Mouse (Mus musculus): ENCODE data around the gene H2-Ob. TPM values are rescaled to one million over a fixed set of nuclear protein-coding genes. Genes with fewer than 3 reads are reported as not detected.
A peak's percentile ranks its signal among the peaks of the same experiment; 100 is the strongest.

The H2-Ob gene
- total and polyA plus RNA-seq, 3 experiments = 13.7 to 31.9 (median 19.9) TPM

- Histone ChIP-seq H3K36me3 (replicated peaks in 1 of 2; ENCODE audit: control insufficient read depth in 1 of 2, insufficient read depth in 1 of 2, low read length in 1 of 2) (peaks cover 0 to 37% of the 10 kb centered on the region in 2 experiments), H3K4me3 (replicated peaks in 1 of 3; ENCODE audit: low read depth in 2 of 3, low read length in 2 of 3, poor library complexity in 1 of 3) (peak overlapping the region in 2 of 3 experiments; percentile 49 to 51), H3K27me3 (replicated peaks) (no peaks in the 10 kb centered on the region), H3K4me1 (ENCODE audit: control insufficient read depth in 1 of 2, insufficient read depth in 2 of 2) (peaks cover 0 to 23% of the 10 kb centered on the region in 2 experiments; a peak in 3 of 4 replicates), H3K27ac (ENCODE audit: insufficient read depth, low read depth) (no peak overlapping the region), H3K9me3 (replicated peaks; ENCODE audit: low read length) (peaks cover 10% of the 10 kb centered on the region), H3K9ac (ENCODE audit: insufficient read depth, low read depth) (peak overlapping the region; percentile 22; the same call in 1 of the 2 replicates), H3K4me2 (ENCODE audit: insufficient read depth, low read depth, poor library complexity, severe bottlenecking) (peak overlapping the region; percentile 45), H3K79me2 (replicated peaks; ENCODE audit: control insufficient read depth, extremely low read depth, insufficient read depth, poor library complexity, severe bottlenecking) (no peaks in the 10 kb centered on the region)
- in situ Hi-C loops (cut with MboI; ENCODE audit: low pct_ligation_motif_present, low pct_unique_long_range_greater_than_20kb, low sequenced_read_pairs) (loop anchor here (10.0 kb wide), 1 partner anchor 315 kb away; no protein-coding TSS in a partner anchor), dilution Hi-C loops (cut with MboI; ENCODE audit: extremely low pct_ligation_motif_present, extremely low pct_unique_long_range_greater_than_20kb, low sequenced_read_pairs) (no loop called here)
- peak; percentile 67 for DNase-seq (ENCODE audit: extremely low read depth)
- TF ChIP-seq E2F4 (IDR thresholded peaks at IDR 0.05; ENCODE audit: insufficient replicate concordance, low read depth, low read length) = no peak
- TF ChIP-seq MYC (IDR thresholded peaks at IDR 0.05; ENCODE audit: low read depth, low read length) = no peak
- TF ChIP-seq CHD2 (IDR thresholded peaks at IDR 0.05; ENCODE audit: low read length) = no peak
- no peak for TF ChIP-seq CTCF (conservative IDR thresholded peaks at IDR 0.05 in 1 of 2, IDR thresholded peaks at IDR 0.05 in 1 of 2; ENCODE audit: low read depth in 2 of 2, low read length in 2 of 2)
- TF ChIP-seq HCFC1 (IDR thresholded peaks at IDR 0.05; ENCODE audit: low read depth, low read length) = no peak
- TF ChIP-seq MXI1 (IDR thresholded peaks at IDR 0.05; ENCODE audit: low read depth, low read length) = no peak
- no peak for TF ChIP-seq IRF4 (IDR thresholded peaks at IDR 0.05; ENCODE audit: low read depth, low read length)
- no peak for TF ChIP-seq USF2 (conservative IDR thresholded peaks at IDR 0.05; ENCODE audit: low read depth, low read length)
- no peak for TF ChIP-seq ZNF384 (IDR thresholded peaks at IDR 0.05; ENCODE audit: low read depth, low read length)
- no peak for TF ChIP-seq MAX (IDR thresholded peaks at IDR 0.05; ENCODE audit: low read length)
- TF ChIP-seq ZMIZ1 (IDR thresholded peaks at IDR 0.05; ENCODE audit: low read depth, low read length) = no peak
- no peak for TF ChIP-seq MEF2A (IDR thresholded peaks at IDR 0.05; ENCODE audit: borderline replicate concordance, low read depth, low read length)
- no peak for TF ChIP-seq RAD21 (IDR thresholded peaks at IDR 0.05; ENCODE audit: low read depth, low read length)
- no peak for TF ChIP-seq USF1 (IDR thresholded peaks at IDR 0.05; ENCODE audit: low read depth, low read length)
- TF ChIP-seq GABPA (IDR thresholded peaks at IDR 0.05; ENCODE audit: insufficient replicate concordance, low read depth, low read length) = no peak
- no peak for TF ChIP-seq MAFK (IDR thresholded peaks at IDR 0.05; ENCODE audit: insufficient replicate concordance, low read length)
- TF ChIP-seq MAZ (IDR thresholded peaks at IDR 0.05; ENCODE audit: low read depth, low read length) = no peak
- TF ChIP-seq JUN (IDR thresholded peaks at IDR 0.05; ENCODE audit: insufficient read depth, low read depth, low read length) = no peak
- no peak for TF ChIP-seq EP300 (IDR thresholded peaks at IDR 0.05; ENCODE audit: low read length)
These were observed 918 bp downstream of the H2-Ob start for GRCm38 (mm10) chr17:34239601-34240041.

- in situ Hi-C loops (cut with MboI; ENCODE audit: low pct_ligation_motif_present, low pct_unique_long_range_greater_than_20kb, low sequenced_read_pairs) = loop anchor here (10.0 kb wide), 1 partner anchor 314 kb away; no protein-coding TSS in a partner anchor
These were observed 1.7 kb downstream of the H2-Ob start for GRCm38 (mm10) chr17:34240366-34240765.

More at GRCm38 (mm10) chr17:34240366-34240765, 1.7 kb downstream of the H2-Ob start:
- Histone ChIP-seq H3K27me3 (replicated peaks) (no peaks in the 10 kb centered on the region), H3K9ac (ENCODE audit: insufficient read depth, low read depth) (no peak overlapping the region), H3K4me2 (ENCODE audit: insufficient read depth, low read depth, poor library complexity, severe bottlenecking) (no peak overlapping the region), H3K4me1 (ENCODE audit: control insufficient read depth in 1 of 2, insufficient read depth in 2 of 2) (peaks cover 0 to 23% of the 10 kb centered on the region in 2 experiments; a peak in 3 of 4 replicates), H3K36me3 (replicated peaks in 1 of 2; ENCODE audit: control insufficient read depth in 1 of 2, insufficient read depth in 1 of 2, low read length in 1 of 2) (peaks cover 0 to 42% of the 10 kb centered on the region in 2 experiments), H3K27ac (ENCODE audit: insufficient read depth, low read depth) (no peak overlapping the region), H3K4me3 (replicated peaks in 1 of 3; ENCODE audit: low read depth in 2 of 3, low read length in 2 of 3, poor library complexity in 1 of 3) (peak overlapping the region in 1 of 3 experiments; percentile 49), H3K9me3 (replicated peaks; ENCODE audit: low read length) (peaks cover 10% of the 10 kb centered on the region), H3K79me2 (replicated peaks; ENCODE audit: control insufficient read depth, extremely low read depth, insufficient read depth, poor library complexity, severe bottlenecking) (no peaks in the 10 kb centered on the region)
- DNase-seq (ENCODE audit: extremely low read depth) = no peak
- TF ChIP-seq CTCF (conservative IDR thresholded peaks at IDR 0.05 in 1 of 2, IDR thresholded peaks at IDR 0.05 in 1 of 2; ENCODE audit: low read depth in 2 of 2, low read length in 2 of 2) = no peak
- TF ChIP-seq BHLHE40 (IDR thresholded peaks at IDR 0.05; ENCODE audit: low read depth, low read length) = no peak
- TF ChIP-seq ZMIZ1 (IDR thresholded peaks at IDR 0.05; ENCODE audit: low read depth, low read length) = no peak
- no peak for TF ChIP-seq USF1 (IDR thresholded peaks at IDR 0.05; ENCODE audit: low read depth, low read length)
- TF ChIP-seq POLR2AphosphoS2 (IDR thresholded peaks at IDR 0.05; ENCODE audit: low read depth, low read length) = no peak
- TF ChIP-seq ETS1 (conservative IDR thresholded peaks at IDR 0.05; ENCODE audit: low read depth, low read length) = no peak
- TF ChIP-seq ZKSCAN1 (IDR thresholded peaks at IDR 0.05; ENCODE audit: borderline replicate concordance, low read depth, low read length) = no peak
- no peak for TF ChIP-seq JUN (IDR thresholded peaks at IDR 0.05; ENCODE audit: insufficient read depth, low read depth, low read length)
- no peak for TF ChIP-seq TBP (conservative IDR thresholded peaks at IDR 0.05; ENCODE audit: low read depth, low read length)
- no peak for TF ChIP-seq TCF12 (IDR thresholded peaks at IDR 0.05; ENCODE audit: low read depth, low read length)
- TF ChIP-seq SIN3A (IDR thresholded peaks at IDR 0.05; ENCODE audit: low read length) = no peak
- no peak for TF ChIP-seq GABPA (IDR thresholded peaks at IDR 0.05; ENCODE audit: insufficient replicate concordance, low read depth, low read length)
- TF ChIP-seq ZNF384 (IDR thresholded peaks at IDR 0.05; ENCODE audit: low read depth, low read length) = no peak
- no peak for TF ChIP-seq IRF4 (IDR thresholded peaks at IDR 0.05; ENCODE audit: low read depth, low read length)
- TF ChIP-seq NELFE (IDR thresholded peaks at IDR 0.05; ENCODE audit: low read depth, low read length) = no peak
- no peak for TF ChIP-seq CHD1 (IDR thresholded peaks at IDR 0.05; ENCODE audit: low read depth, low read length)
- no peak for TF ChIP-seq HCFC1 (IDR thresholded peaks at IDR 0.05; ENCODE audit: low read depth, low read length)
- no peak for TF ChIP-seq MYC (IDR thresholded peaks at IDR 0.05; ENCODE audit: low read depth, low read length)
- TF ChIP-seq POLR2A (IDR thresholded peaks at IDR 0.05; ENCODE audit: low read depth, low read length) = no peak
- no peak for TF ChIP-seq NRF1 (IDR thresholded peaks at IDR 0.05; ENCODE audit: low read depth, low read length)
- dilution Hi-C loops (cut with MboI; ENCODE audit: extremely low pct_ligation_motif_present, extremely low pct_unique_long_range_greater_than_20kb, low sequenced_read_pairs) = no loop called here

Data from CH12.LX (cell line).